ENCODE assay signal across 8 mouse cellular contexts in genomic region chr3:53590139-53590621, GRCm38 (mm10).
DNase-seq lines count a peak whose midpoint lies in the region; ATAC-seq lines count a peak whose summit lies in the region.

No protein-coding gene starts in this region.

- H3K27ac ChIP-seq in intestine, embryonic 14.5 days (ENCODE audit: low read depth) = no peak overlapping the region
- H3K27ac ChIP-seq in intestine, embryonic 16.5 days (ENCODE audit: low read length) = no peak overlapping the region
- no peak overlapping the region for H3K27ac ChIP-seq in forebrain, embryonic 14.5 days (ENCODE audit: low read depth, low read length)
- H3K27ac ChIP-seq in midbrain, embryonic 12.5 days (replicated peaks) = no peak overlapping the region

- ATAC-seq in intestine, embryonic 14.5 days (replicated peaks; ENCODE audit: low FRiP score, low TSS enrichment, low read depth) = no peak
- no peak for ATAC-seq in intestine, embryonic 16.5 days
- peak; percentile 85 for ATAC-seq in forebrain, embryonic 14.5 days
- peak; percentile 58; the same call in 1 of the 2 replicates for ATAC-seq in midbrain, embryonic 12.5 days (ENCODE audit: low FRiP score, low read depth)

- WGBS in intestine, embryonic 14.5 days = 3% methylated on average over 2 of the region's 2 CpGs
- WGBS in intestine, embryonic 16.5 days = 0% methylated on average over 2 of the region's 2 CpGs
- WGBS in forebrain, embryonic 14.5 days = 5% methylated on average over 2 of the region's 2 CpGs
- 0% methylated on average over 2 of the region's 2 CpGs for WGBS in midbrain, embryonic 12.5 days

- H3K9ac ChIP-seq in intestine, embryonic 14.5 days (ENCODE audit: low read length) = no peak overlapping the region
- H3K9ac ChIP-seq in intestine, embryonic 16.5 days (ENCODE audit: low read depth, low read length) = no peak overlapping the region
- H3K9ac ChIP-seq in forebrain, embryonic 14.5 days (ENCODE audit: low read length) = no peak overlapping the region
- H3K9ac ChIP-seq in midbrain, embryonic 12.5 days (replicated peaks) = no peak overlapping the region

- 0 out of 2 replicates have a peak, but pooled peaks cover 6% of the 10 kb centered on the region for H3K4me1 ChIP-seq in intestine, embryonic 14.5 days (replicated peaks; ENCODE audit: control insufficient read depth, insufficient read depth, low read length)
- H3K4me1 ChIP-seq in intestine, embryonic 16.5 days (ENCODE audit: control insufficient read depth, insufficient read depth, low read length) = no peaks in the 10 kb centered on the region; the same call in 1 of the 2 replicates
- H3K4me1 ChIP-seq in forebrain, embryonic 14.5 days (ENCODE audit: control insufficient read depth, insufficient read depth, low read length) = peaks cover 2% of the 10 kb centered on the region; the same call in 1 of the 2 replicates
- H3K4me1 ChIP-seq in midbrain, embryonic 12.5 days = 0 out of 2 replicates have a peak, but pooled peaks cover 10% of the 10 kb centered on the region

- H3K4me3 ChIP-seq in intestine, embryonic 14.5 days (ENCODE audit: low read depth, low read length) = no peak overlapping the region
- H3K4me3 ChIP-seq in intestine, embryonic 16.5 days (ENCODE audit: low read length) = no peak overlapping the region
- H3K4me3 ChIP-seq in forebrain, embryonic 14.5 days (ENCODE audit: low read depth, low read length) = no peak overlapping the region
- H3K4me3 ChIP-seq in midbrain, embryonic 12.5 days = no peak overlapping the region

- H3K36me3 ChIP-seq in intestine, embryonic 14.5 days (ENCODE audit: control insufficient read depth, insufficient read depth, low read length) = no peaks in the 10 kb centered on the region
- H3K36me3 ChIP-seq in intestine, embryonic 16.5 days (ENCODE audit: control insufficient read depth, insufficient read depth, low read length) = no peaks in the 10 kb centered on the region
- no peaks in the 10 kb centered on the region for H3K36me3 ChIP-seq in forebrain, embryonic 14.5 days (ENCODE audit: control insufficient read depth, insufficient read depth, low read length)
- no peaks in the 10 kb centered on the region for H3K36me3 ChIP-seq in midbrain, embryonic 12.5 days

- DNase-seq in intestine, embryonic 14.5 days (ENCODE audit: low spot score) = peak; percentile 73
- peak; percentile 18 for DNase-seq in c-Kit-positive CD71-positive TER-119-positive erythroid progenitor cells, embryonic 14.5 days (ENCODE audit: low spot score)
- DNase-seq in forebrain, embryonic 14.5 days (ENCODE audit: low spot score) = peak; percentile 86
- DNase-seq in hindlimb bud, embryonic 11.5 days (ENCODE audit: extremely low spot score, low read depth, low spot score) = peak; percentile 69
- DNase-seq in left cerebral cortex, adult 18-20 months (ENCODE audit: low spot score in 2 of 2) = peak; percentile 50 to 79
- peak; percentile 30 for DNase-seq in thymus, postnatal 0 days (ENCODE audit: low spot score)

- H3K9me3 ChIP-seq in intestine, embryonic 14.5 days (ENCODE audit: control insufficient read depth, low read length) = no peaks in the 10 kb centered on the region
- no peaks in the 10 kb centered on the region for H3K9me3 ChIP-seq in intestine, embryonic 16.5 days (ENCODE audit: control insufficient read depth, low read length)
- no peaks in the 10 kb centered on the region for H3K9me3 ChIP-seq in forebrain, embryonic 14.5 days (replicated peaks; ENCODE audit: control insufficient read depth, low read length)
- H3K9me3 ChIP-seq in midbrain, embryonic 12.5 days = no peaks in the 10 kb centered on the region

- H3K27me3 ChIP-seq in intestine, embryonic 14.5 days (replicated peaks; ENCODE audit: control insufficient read depth, insufficient read depth, low read length) = no peaks in the 10 kb centered on the region
- H3K27me3 ChIP-seq in intestine, embryonic 16.5 days (replicated peaks; ENCODE audit: control insufficient read depth, insufficient read depth, low read length) = no peaks in the 10 kb centered on the region; the same call in 1 of the 2 replicates
- 0 out of 2 replicates have a peak, but pooled peaks cover 3% of the 10 kb centered on the region for H3K27me3 ChIP-seq in forebrain, embryonic 14.5 days (replicated peaks; ENCODE audit: control insufficient read depth, insufficient read depth, low read length)
- peaks cover 11% of the 10 kb centered on the region for H3K27me3 ChIP-seq in midbrain, embryonic 12.5 days

- no peak overlapping the region for H3K4me2 ChIP-seq in intestine, embryonic 14.5 days (ENCODE audit: low read length)
- H3K4me2 ChIP-seq in intestine, embryonic 16.5 days (ENCODE audit: low read depth, low read length) = no peak overlapping the region
- no peak overlapping the region for H3K4me2 ChIP-seq in forebrain, embryonic 14.5 days (ENCODE audit: low read length)
- no peak overlapping the region for H3K4me2 ChIP-seq in midbrain, embryonic 12.5 days (replicated peaks)

Comparison
In these comparisons a context has a peak if more than half of its experiments do, and no peak if none do; other contexts are left out.
1. ATAC-seq: peak in forebrain, embryonic 14.5 days (single experiment) and midbrain, embryonic 12.5 days (single experiment); none in intestine, embryonic 14.5 days (single experiment) and intestine, embryonic 16.5 days (single experiment).
2. DNase-seq: peak in every context shown above with its lines; median percentile 86 in forebrain, embryonic 14.5 days; 73 in intestine, embryonic 14.5 days; 69 in hindlimb bud, embryonic 11.5 days; 64 in left cerebral cortex, adult 18-20 months; 30 in thymus, postnatal 0 days; 18 in c-Kit-positive CD71-positive TER-119-positive erythroid progenitor cells, embryonic 14.5 days.